Mouse (Mus musculus): Measurements from ENCODE around the gene Sirt6. TPM values are rescaled to one million over a fixed set of nuclear protein-coding genes. Genes with fewer than 3 reads are reported as not detected.
"Not testable (repeated sequence)": the region's sequence is repeated elsewhere in the genome, so short reads cannot be mapped to it uniquely, and the experiment has no call there.

Gene Sirt6
- 52.5 and 55.1 TPM in 2 replicates for polyA plus RNA-seq (2016; fragmentation: Nextera tagmentation; extraction: Ambion mirVana)

GRCm38 (mm10) chr10:81626994-81627835 is at the start of gene Sirt6:
Gene Sirt6 (minus strand): TSS chr10:81627797.
- WGBS, result 6% methylated on average over 40 of the region's 40 CpGs
- H3K9me3 ChIP-seq, result no peaks in the 10 kb centered on the region
- peak within 1 kb of the TSS; percentile 91 for H3K27ac ChIP-seq
- peak; percentile 92 for DNase-seq (ENCODE audit: extremely low spot score, low spot score)
- peaks cover 40% of the 10 kb centered on the region for H3K36me3 ChIP-seq (replicated peaks)
- 0 out of 2 replicates have a peak, but pooled peaks cover 6% of the 10 kb centered on the region for H3K27me3 ChIP-seq (ENCODE audit: poor library complexity, severe bottlenecking)
- peaks cover 28% of the 10 kb centered on the region for H3K4me1 ChIP-seq
- H3K4me3 ChIP-seq, result peak within 1 kb of the TSS; percentile 67

DNA sequence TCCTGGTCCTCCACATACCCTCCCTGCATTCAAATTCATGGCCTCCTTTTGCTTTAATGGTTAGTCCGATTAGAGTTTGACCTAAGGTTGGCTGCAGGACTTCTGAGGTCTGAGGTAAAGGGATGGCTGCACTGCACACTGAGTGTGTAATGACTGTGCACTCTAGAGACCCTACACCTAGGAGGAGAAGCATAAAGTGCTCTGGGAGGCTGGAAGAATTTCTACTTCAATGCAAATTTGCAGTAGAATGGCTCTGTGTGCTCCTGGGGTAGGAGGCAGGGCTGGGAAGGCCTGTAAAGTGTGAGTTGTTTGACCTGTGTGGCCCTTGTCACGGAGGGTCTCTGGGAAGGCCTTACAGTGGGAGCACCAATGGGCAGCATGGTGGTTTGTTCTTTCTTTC is 28.6 kb upstream of the Sirt6 start:
- H3K9me3 ChIP-seq, result peaks cover 85% of the 10 kb centered on the region
- 94% methylated on average over 2 of the region's 2 CpGs for WGBS
- peaks cover 80% of the 10 kb centered on the region for H3K36me3 ChIP-seq (replicated peaks)

DNA sequence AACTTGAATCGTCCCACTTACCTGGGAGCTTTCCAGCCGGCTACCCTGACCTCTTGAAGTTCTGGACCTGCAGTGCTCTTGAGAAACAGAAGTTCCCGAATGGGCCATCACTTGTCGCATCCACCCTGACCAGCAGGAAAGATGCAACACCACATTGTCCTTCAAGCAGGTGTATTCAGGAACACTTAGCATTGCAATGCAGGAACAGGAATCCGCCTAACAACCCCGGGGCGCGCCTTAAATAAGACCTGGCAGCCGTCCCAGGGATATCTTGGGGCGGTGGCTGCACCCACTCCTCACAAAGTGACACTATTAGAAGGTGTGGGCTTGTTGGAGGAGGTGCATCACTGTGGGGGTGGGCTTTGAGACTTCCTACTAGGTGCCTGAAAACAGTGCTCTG is 27.6 kb upstream of the Sirt6 start:
- H3K9me3 ChIP-seq, result peaks cover 90% of the 10 kb centered on the region
- 94% methylated on average over 10 of the region's 10 CpGs for WGBS
- peaks cover 86% of the 10 kb centered on the region for H3K36me3 ChIP-seq (replicated peaks)

More for the DNA sequence above, 28.6 kb upstream of the Sirt6 start:
- no peaks in the 10 kb centered on the region for H3K27me3 ChIP-seq (ENCODE audit: poor library complexity, severe bottlenecking)
- no peaks in the 10 kb centered on the region for H3K4me1 ChIP-seq
- no peak overlapping the region for H3K27ac ChIP-seq
- H3K4me3 ChIP-seq, result no peak overlapping the region
- DNase-seq (ENCODE audit: extremely low spot score, low spot score), result no peak

DNA sequence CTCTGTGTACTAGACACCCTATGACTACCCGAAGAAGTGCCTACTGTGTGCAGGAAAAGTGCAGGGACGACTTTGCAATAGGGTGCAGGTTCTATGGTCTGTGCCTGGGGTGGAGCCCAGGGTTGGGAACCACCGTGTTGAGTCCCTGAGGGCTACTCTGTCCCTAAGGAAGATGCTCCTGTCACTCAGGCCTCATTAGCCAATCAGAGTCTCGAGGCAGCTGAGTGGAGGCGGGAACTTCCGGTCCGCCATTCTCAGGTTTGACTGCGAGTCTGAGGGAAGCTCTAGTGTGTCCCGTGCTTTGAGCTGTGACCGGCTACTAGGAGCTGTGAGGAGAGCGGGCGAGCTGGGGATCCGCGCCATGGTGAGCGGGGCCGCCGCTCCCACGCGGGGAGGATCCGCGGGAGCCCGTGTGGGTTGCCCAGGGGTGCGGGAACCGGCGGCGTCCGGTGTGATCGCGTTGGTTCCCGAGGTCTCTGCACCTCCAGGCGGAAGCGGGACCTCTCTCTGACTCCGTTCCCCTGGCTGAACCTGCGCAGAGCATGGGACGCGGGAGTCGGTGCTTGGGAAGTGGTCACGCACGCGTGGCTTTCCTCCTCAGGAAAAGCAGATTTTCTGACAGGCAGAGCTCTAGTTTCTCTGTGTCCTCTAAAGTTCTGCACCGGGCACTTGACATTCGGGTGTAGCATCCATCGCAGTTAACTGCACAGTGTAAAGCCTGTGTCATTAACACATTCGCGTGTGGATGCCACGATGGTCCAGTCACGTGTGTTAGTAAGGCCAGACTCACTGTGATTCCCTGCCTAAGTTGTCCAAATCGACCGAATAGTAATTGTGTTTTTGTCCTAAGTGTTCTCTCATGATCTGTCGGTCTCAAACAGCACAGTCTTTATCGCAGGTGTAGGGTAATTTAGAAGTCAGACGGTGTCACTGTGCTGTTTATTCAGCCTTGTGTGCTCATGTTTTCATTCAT is 21.5 kb upstream of the Sirt6 start, which contains the start of gene Gm10778:
Gene Gm10778, plus strand, starts transcription at position 257 of the 973 bp plus-strand sequence.
- Histone ChIP-seq H3K4me3 (peak within 1 kb of the TSS; percentile 63), H3K27ac (peak within 1 kb of the TSS; percentile 88), H3K9me3 (peaks cover 40% of the 10 kb centered on the region), H3K36me3 (replicated peaks) (peaks cover 40% of the 10 kb centered on the region), H3K4me1 (peaks cover 17% of the 10 kb centered on the region)
- H3K27me3 ChIP-seq (ENCODE audit: poor library complexity, severe bottlenecking), result not testable (repeated sequence)
- WGBS, result 5% methylated on average over 34 of the region's 52 CpGs
- peak; percentile 89 for DNase-seq (ENCODE audit: extremely low spot score, low spot score)

More for the DNA sequence above, 27.6 kb upstream of the Sirt6 start:
- Histone ChIP-seq H3K27me3 (ENCODE audit: poor library complexity, severe bottlenecking) (no peaks in the 10 kb centered on the region), H3K4me3 (no peak overlapping the region), H3K4me1 (peaks cover under 1% of the 10 kb centered on the region), H3K27ac (no peak overlapping the region)
- no peak for DNase-seq (ENCODE audit: extremely low spot score, low spot score)

DNA sequence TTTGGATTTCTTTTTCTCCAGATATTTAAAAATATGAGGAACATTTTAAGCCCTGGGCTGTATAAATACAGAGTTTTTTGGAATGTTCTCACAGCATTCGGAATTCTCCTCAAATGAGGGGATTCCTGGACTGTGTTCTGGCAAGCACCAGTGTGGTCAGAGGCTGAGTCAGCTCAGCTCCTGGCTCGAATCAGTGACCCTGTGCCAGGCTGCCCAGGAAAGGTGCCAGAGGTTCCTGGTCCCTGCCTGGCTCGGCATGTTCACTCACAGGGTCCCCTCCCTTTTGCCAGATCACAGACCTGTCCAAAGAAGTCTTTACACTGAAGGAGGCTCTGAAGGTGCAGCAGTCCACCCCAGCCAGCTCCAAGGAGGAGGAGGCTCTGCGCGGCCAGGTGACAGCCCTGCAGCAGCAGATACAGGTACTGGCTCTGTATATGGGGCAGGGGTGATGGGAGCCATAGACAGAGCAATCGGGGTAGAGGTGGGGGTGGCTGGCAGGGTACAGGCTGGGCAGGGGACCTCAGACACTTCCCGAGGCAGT is 18.5 kb upstream of the Sirt6 start:
- no peak overlapping the region for H3K27ac ChIP-seq
- H3K4me3 ChIP-seq, result no peak overlapping the region
- H3K27me3 ChIP-seq (ENCODE audit: poor library complexity, severe bottlenecking), result 0 out of 2 replicates have a peak, but pooled peaks cover 8% of the 10 kb centered on the region
- peaks cover 43% of the 10 kb centered on the region for H3K4me1 ChIP-seq
- H3K9me3 ChIP-seq, result peaks cover 10% of the 10 kb centered on the region
- peaks cover 10% of the 10 kb centered on the region for H3K36me3 ChIP-seq (replicated peaks)
- 87% methylated on average over 7 of the region's 7 CpGs for WGBS
- no peak for DNase-seq (ENCODE audit: extremely low spot score, low spot score)

DNA sequence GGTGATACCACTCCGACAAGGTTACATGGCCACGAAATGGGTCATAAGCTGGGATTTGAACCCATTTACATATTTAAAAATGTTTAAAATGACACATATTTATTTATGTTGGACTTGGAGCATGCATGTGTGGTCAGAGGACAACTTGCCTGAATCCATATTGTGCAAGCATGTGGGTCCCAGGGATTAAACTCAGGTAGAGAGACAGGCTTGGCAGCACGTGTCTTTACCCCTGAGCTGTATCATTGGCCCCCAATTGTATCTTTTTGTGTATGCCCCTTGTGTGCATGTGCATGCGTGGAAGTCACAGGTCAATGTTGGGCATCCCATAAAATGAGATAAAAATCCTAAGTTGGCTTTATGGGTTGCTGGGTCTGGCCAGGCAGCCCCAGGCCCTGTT is 17.8 kb upstream of the Sirt6 start:
- no peak overlapping the region for H3K4me3 ChIP-seq
- H3K9me3 ChIP-seq, result 0 out of 2 replicates have a peak, but pooled peaks cover 3% of the 10 kb centered on the region
- H3K27ac ChIP-seq, result no peak overlapping the region
- 91% methylated on average over 4 of the region's 4 CpGs for WGBS
- DNase-seq (ENCODE audit: extremely low spot score, low spot score), result no peak
- 0 out of 2 replicates have a peak, but pooled peaks cover 8% of the 10 kb centered on the region for H3K27me3 ChIP-seq (ENCODE audit: poor library complexity, severe bottlenecking)
- peaks cover 3% of the 10 kb centered on the region for H3K36me3 ChIP-seq (replicated peaks)
- H3K4me1 ChIP-seq, result peaks cover 46% of the 10 kb centered on the region

GRCm38 (mm10) chr10:81644716-81645115 is 17.1 kb upstream of the Sirt6 start:
- Histone ChIP-seq H3K27me3 (ENCODE audit: poor library complexity, severe bottlenecking) (0 out of 2 replicates have a peak, but pooled peaks cover 8% of the 10 kb centered on the region), H3K4me3 (no peak overlapping the region), H3K4me1 (peaks cover 41% of the 10 kb centered on the region), H3K9me3 (no peaks in the 10 kb centered on the region), H3K36me3 (replicated peaks) (no peaks in the 10 kb centered on the region), H3K27ac (no peak overlapping the region)
- no peak for DNase-seq (ENCODE audit: extremely low spot score, low spot score)
- 90% methylated on average over 18 of the region's 18 CpGs for WGBS

DNA sequence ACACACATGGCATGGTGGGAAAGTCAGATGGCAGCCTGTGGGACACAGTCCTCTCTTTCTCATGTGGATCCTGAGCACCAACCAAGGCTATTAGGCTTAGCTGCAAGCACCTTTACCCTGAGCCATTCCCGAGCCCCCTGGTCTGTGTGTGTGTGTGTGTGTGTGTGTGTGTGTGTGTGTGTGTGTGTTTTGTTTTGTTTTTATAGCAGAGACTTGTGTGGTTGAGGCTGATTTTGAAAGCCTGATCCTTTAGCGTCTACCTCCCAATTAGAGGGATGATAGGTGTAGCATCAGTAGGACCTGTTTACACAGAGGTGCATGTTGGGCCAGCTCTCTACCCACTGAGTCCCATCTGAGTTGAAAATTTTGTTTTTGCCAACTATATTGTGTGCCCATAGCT is 16.6 kb upstream of the Sirt6 start:
- no peak for DNase-seq (ENCODE audit: extremely low spot score, low spot score)
- Histone ChIP-seq H3K9me3 (no peaks in the 10 kb centered on the region), H3K27ac (peak overlapping the region; percentile 95), H3K4me3 (peak overlapping the region; percentile 64), H3K4me1 (peaks cover 41% of the 10 kb centered on the region), H3K36me3 (replicated peaks) (no peaks in the 10 kb centered on the region), H3K27me3 (ENCODE audit: poor library complexity, severe bottlenecking) (0 out of 2 replicates have a peak, but pooled peaks cover 8% of the 10 kb centered on the region)
- WGBS, result 66% methylated on average over 2 of the region's 2 CpGs

GRCm38 (mm10) chr10:81643449-81644055 is 16.0 kb upstream of the Sirt6 start:
- Histone ChIP-seq H3K4me1 (peaks cover 39% of the 10 kb centered on the region), H3K27ac (peak overlapping the region; percentile 95), H3K9me3 (no peaks in the 10 kb centered on the region), H3K36me3 (replicated peaks) (no peaks in the 10 kb centered on the region), H3K4me3 (peak overlapping the region; percentile 64), H3K27me3 (ENCODE audit: poor library complexity, severe bottlenecking) (0 out of 2 replicates have a peak, but pooled peaks cover 8% of the 10 kb centered on the region)
- DNase-seq (ENCODE audit: extremely low spot score, low spot score), result peak; percentile 93
- under 1% methylated on average over 75 of the region's 75 CpGs for WGBS

DNA sequence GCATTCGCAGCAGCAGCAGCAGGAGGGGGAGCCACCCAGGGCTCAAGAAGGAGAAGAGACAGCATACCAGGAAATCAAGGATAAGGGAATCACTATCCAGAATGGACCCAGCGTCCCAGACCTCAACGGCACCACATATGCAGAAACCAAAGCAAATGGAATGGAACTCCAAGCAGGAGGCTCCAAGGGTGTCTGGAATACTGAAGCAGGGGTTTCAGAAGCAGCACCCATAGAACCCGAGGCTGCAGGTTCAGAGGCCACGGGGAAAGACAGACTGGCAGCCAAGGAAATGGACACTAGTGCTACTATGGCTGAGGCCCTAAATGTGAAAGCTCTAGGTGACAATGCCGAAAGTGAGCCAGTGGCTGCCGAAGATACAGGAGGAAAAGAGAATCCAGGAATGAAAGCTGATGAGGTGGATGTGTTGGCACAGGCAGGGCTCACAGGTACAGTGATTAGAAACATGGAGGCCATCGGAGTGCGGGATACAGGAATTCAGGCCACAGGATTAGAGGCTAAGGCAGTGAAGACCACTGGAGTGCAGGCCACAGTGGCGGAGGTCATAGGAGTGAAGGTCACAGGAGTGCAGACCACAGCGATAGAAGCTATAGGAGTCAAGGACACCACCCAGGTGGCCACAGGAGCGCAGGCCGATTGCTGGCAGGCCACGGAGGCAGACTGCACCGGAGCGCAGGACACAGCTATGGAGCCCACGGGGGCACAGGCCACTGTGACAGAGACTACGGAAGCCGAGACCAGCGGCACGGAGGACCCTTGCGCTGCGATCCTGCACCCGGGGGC is 15.3 kb upstream of the Sirt6 start:
- H3K36me3 ChIP-seq (replicated peaks), result no peaks in the 10 kb centered on the region
- DNase-seq (ENCODE audit: extremely low spot score, low spot score), result no peak
- peak overlapping the region; percentile 64 for H3K4me3 ChIP-seq

DNA sequence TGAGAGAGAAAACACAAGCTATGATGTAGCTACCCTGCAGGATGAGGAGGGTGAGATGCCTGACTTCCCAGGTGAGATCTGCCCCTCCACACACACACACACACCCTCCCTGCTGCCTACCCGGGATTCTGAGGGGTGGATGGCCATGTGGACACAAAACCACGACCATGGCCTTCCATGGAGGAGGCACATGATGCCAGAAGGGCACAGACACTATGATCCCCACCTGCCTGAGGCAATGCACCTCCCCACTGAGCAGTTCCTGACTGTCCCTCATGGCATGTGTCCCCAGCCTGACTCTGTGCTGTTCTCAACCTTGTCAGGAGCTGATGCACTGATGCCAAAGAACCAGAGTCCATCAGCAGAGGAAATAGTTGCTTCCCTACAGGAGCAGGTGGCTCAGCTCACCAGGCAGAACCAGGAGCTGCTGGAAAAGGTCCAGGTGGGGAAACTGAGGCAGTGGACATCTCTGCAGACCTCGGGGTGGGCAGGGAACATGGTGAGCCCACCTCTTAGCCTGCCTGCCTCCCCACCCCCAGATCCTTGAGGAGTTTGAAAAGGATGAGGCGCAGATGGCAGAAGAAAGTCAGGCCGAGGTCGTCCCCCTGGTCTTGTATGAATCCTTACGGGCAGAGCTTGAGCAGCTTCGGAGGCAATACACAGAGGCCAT is 14.5 kb upstream of the Sirt6 start:
- 0 out of 2 replicates have a peak, but pooled peaks cover 8% of the 10 kb centered on the region for H3K27me3 ChIP-seq (ENCODE audit: poor library complexity, severe bottlenecking)
- H3K27ac ChIP-seq, result no peak overlapping the region; the same call in 1 of the 2 replicates
- H3K36me3 ChIP-seq (replicated peaks), result no peaks in the 10 kb centered on the region
- H3K9me3 ChIP-seq, result no peaks in the 10 kb centered on the region
- WGBS, result 85% methylated on average over 8 of the region's 8 CpGs
- H3K4me1 ChIP-seq, result peaks cover 38% of the 10 kb centered on the region
- H3K4me3 ChIP-seq, result peak overlapping the region; percentile 64
- no peak for DNase-seq (ENCODE audit: extremely low spot score, low spot score)

More for the DNA sequence above, 15.3 kb upstream of the Sirt6 start:
- Histone ChIP-seq H3K4me1 (peaks cover 38% of the 10 kb centered on the region), H3K9me3 (no peaks in the 10 kb centered on the region), H3K27me3 (ENCODE audit: poor library complexity, severe bottlenecking) (0 out of 2 replicates have a peak, but pooled peaks cover 8% of the 10 kb centered on the region), H3K27ac (peak overlapping the region; percentile 95)
- 24% methylated on average over 24 of the region's 24 CpGs for WGBS

Measured in forebrain, embryonic 10.5 days (tissue).